In genomic region chr4:141149116-141149515, GRCm38 (mm10) we compare ENCODE assay signal across 8 mouse cellular contexts. TPM values are rescaled to one million over a fixed set of nuclear protein-coding genes. Genes with fewer than 3 reads are reported as not detected.
DNase-seq lines count a peak whose midpoint lies in the region; ATAC-seq and TF ChIP-seq lines count a peak whose summit lies in the region.

No protein-coding gene starts in this region.

- peak overlapping the region; percentile 85 for H3K4me2 ChIP-seq in kidney, embryonic 14.5 days (replicated peaks; ENCODE audit: low read depth, low read length)
- peak overlapping the region; percentile 74 for H3K4me2 ChIP-seq in midbrain, postnatal 0 days (ENCODE audit: low read depth, low read length, poor library complexity, severe bottlenecking)

- no peak for ATAC-seq in kidney, embryonic 14.5 days (ENCODE audit: low FRiP score, low TSS enrichment)
- ATAC-seq in midbrain, postnatal 0 days (ENCODE audit: low FRiP score) = no peak

- TF ChIP-seq CTCF in bone marrow macrophage, adult 2 months (IDR thresholded peaks at IDR 0.05; ENCODE audit: low read depth, low read length) = no peak
- no peak for TF ChIP-seq CTCF in midbrain, postnatal 0 days (IDR thresholded peaks at IDR 0.05)
- no peak for TF ChIP-seq CTCF in kidney, adult 2 months (conservative IDR thresholded peaks at IDR 0.05; ENCODE audit: insufficient read depth, insufficient read length, low read depth, low read length)

- H3K4me1 ChIP-seq in kidney, embryonic 14.5 days (ENCODE audit: control insufficient read depth, insufficient read depth, low read length) = peaks cover 19% of the 10 kb centered on the region; the same call in 1 of the 2 replicates
- H3K4me1 ChIP-seq in bone marrow macrophage, adult 2 months (ENCODE audit: control insufficient read depth, insufficient read depth, low read length) = peaks cover 28% of the 10 kb centered on the region
- peaks cover 5% of the 10 kb centered on the region for H3K4me1 ChIP-seq in midbrain, postnatal 0 days (ENCODE audit: insufficient read depth, low read length)
- peaks cover 9% of the 10 kb centered on the region; the same call in 1 of the 2 replicates for H3K4me1 ChIP-seq in kidney, adult 2 months (ENCODE audit: control insufficient read depth, insufficient read depth, low read length)

- H3K9ac ChIP-seq in kidney, embryonic 14.5 days (ENCODE audit: low read depth, low read length) = peak overlapping the region; percentile 97
- H3K9ac ChIP-seq in midbrain, postnatal 0 days (replicated peaks; ENCODE audit: low read length, poor library complexity, severe bottlenecking) = peak overlapping the region; percentile 99

- no peaks in the 10 kb centered on the region for H3K9me3 ChIP-seq in kidney, embryonic 14.5 days (ENCODE audit: control insufficient read depth, low read length)
- no peaks in the 10 kb centered on the region for H3K9me3 ChIP-seq in midbrain, postnatal 0 days (ENCODE audit: low read length)

- TF ChIP-seq POLR2A in bone marrow macrophage, adult 2 months (IDR thresholded peaks at IDR 0.05; ENCODE audit: borderline replicate concordance, low read depth, low read length) = no peak
- TF ChIP-seq POLR2A in kidney, adult 2 months (IDR thresholded peaks at IDR 0.05; ENCODE audit: low read depth, low read length) = no peak

- DNase-seq in kidney, postnatal 10 days = no peak
- DNase-seq in induced T-regulatory cell, adult 2 months (ENCODE audit: low read depth) = peak; percentile 25
- no peak for DNase-seq in midbrain, postnatal 0 days (ENCODE audit: low spot score)
- no peak for DNase-seq in urinary bladder, postnatal 25 days (ENCODE audit: low spot score)
- no peak for DNase-seq in kidney, adult 2 months
- no peak for DNase-seq in kidney, adult 18-20 months

- peak overlapping the region; percentile 99 for H3K4me3 ChIP-seq in kidney, embryonic 14.5 days (ENCODE audit: low read length)
- peak overlapping the region; percentile 99 for H3K4me3 ChIP-seq in bone marrow macrophage, adult 2 months (ENCODE audit: insufficient read depth, low read length)
- H3K4me3 ChIP-seq in midbrain, postnatal 0 days (ENCODE audit: low read depth, low read length) = peak overlapping the region; percentile 100
- no peak overlapping the region for H3K4me3 ChIP-seq in kidney, adult 2 months (ENCODE audit: insufficient read depth, low read depth, low read length)

- no peak overlapping the region for H3K27ac ChIP-seq in kidney, embryonic 14.5 days (ENCODE audit: low read depth, low read length)
- H3K27ac ChIP-seq in bone marrow macrophage, adult 2 months (ENCODE audit: insufficient read depth, low read depth, low read length) = no peak overlapping the region
- H3K27ac ChIP-seq in midbrain, postnatal 0 days (ENCODE audit: low read depth, low read length) = no peak overlapping the region
- no peak overlapping the region for H3K27ac ChIP-seq in kidney, adult 2 months (ENCODE audit: insufficient read depth, low read depth, low read length)

- WGBS in kidney, embryonic 14.5 days = 33% methylated on average over 7 of the region's 7 CpGs
- WGBS in midbrain, postnatal 0 days = 8% methylated on average over 7 of the region's 7 CpGs
- WGBS in kidney, adult 2 months = 18% methylated on average over 7 of the region's 7 CpGs

- no peaks in the 10 kb centered on the region for H3K27me3 ChIP-seq in kidney, embryonic 14.5 days (ENCODE audit: control insufficient read depth, insufficient read depth, low read length)
- H3K27me3 ChIP-seq in midbrain, postnatal 0 days (ENCODE audit: insufficient read depth, low read length) = no peaks in the 10 kb centered on the region
- no peaks in the 10 kb centered on the region for H3K27me3 ChIP-seq in kidney, adult 2 months (replicated peaks; ENCODE audit: control insufficient read depth, insufficient read depth, low read length)

- no peaks in the 10 kb centered on the region for H3K36me3 ChIP-seq in kidney, embryonic 14.5 days (ENCODE audit: control insufficient read depth, insufficient read depth, low read length)
- no peaks in the 10 kb centered on the region for H3K36me3 ChIP-seq in midbrain, postnatal 0 days (ENCODE audit: insufficient read depth, low read length)
- no peaks in the 10 kb centered on the region for H3K36me3 ChIP-seq in kidney, adult 2 months (ENCODE audit: control insufficient read depth, insufficient read depth, low read length)

RNA-seq across cellular contexts. Expression of gene Fbxo42, which starts 1.4 kb away (rescaled TPM):
- 22.0 and 26.8 TPM in 2 replicates for polyA plus RNA-seq in kidney, embryonic 14.5 days (2014; fragmentation: Nextera tagmentation; extraction: Ambion mirVana)
- 22.0 and 28.2 TPM in 2 replicates for polyA plus RNA-seq in bone marrow macrophage, adult 2 months (2012; ENCODE audit: insufficient read depth, insufficient read length, missing spikeins)
- 23.6 and 26.6 TPM in 2 replicates for total RNA-seq in midbrain, postnatal 0 days (2014; rRNA removed)
- polyA plus RNA-seq in midbrain, postnatal 0 days (2015; fragmentation: Nextera tagmentation; extraction: Ambion mirVana) = 16.9 and 17.7 TPM in 2 replicates
- 11.7 and 13.0 TPM in 2 replicates for polyA plus RNA-seq in kidney, adult 2 months (2012; rRNA removed)

RNA-seq across cellular contexts. Expression of gene Szrd1, which starts 9.5 kb away (rescaled TPM):
- 23.3 and 46.4 TPM in 2 replicates for polyA plus RNA-seq in kidney, embryonic 14.5 days (2014; fragmentation: Nextera tagmentation; extraction: Ambion mirVana)
- polyA plus RNA-seq in bone marrow macrophage, adult 2 months (2012; ENCODE audit: insufficient read depth, insufficient read length, missing spikeins) = 105 and 129 TPM in 2 replicates
- total RNA-seq in midbrain, postnatal 0 days (2014; rRNA removed) = 58.7 and 64.3 TPM in 2 replicates
- 13.5 and 16.2 TPM in 2 replicates for polyA plus RNA-seq in midbrain, postnatal 0 days (2015; fragmentation: Nextera tagmentation; extraction: Ambion mirVana)
- polyA plus RNA-seq in kidney, adult 2 months (2012; rRNA removed) = 59.3 and 60.3 TPM in 2 replicates
